Mouse (Mus musculus) stomach, embryonic 15.5 days (tissue): Measurements from ENCODE around the gene Tmem189. TPM values are rescaled to one million over a fixed set of nuclear protein-coding genes. Genes with fewer than 3 reads are reported as not detected.

ENCODE experiments used
- ATAC-seq: fragments of 200-750 bp; cut with Nextera tagmentation; 2 replicates; pipeline ENCODE4 v1.8.0; 2017; ENCODE audit warnings: low read depth, moderate number of reproducible peaks, moderate TSS enrichment; ENCODE audit not compliant: insufficient read depth, low FRiP score
- H3K27ac ChIP-seq: fragments of 300-500 bp; sonication (generic); 2 replicates; pipeline ENCODE4 v1.5.1; 2015; ENCODE audit warnings: mild to moderate bottlenecking, inconsistent platforms
- H3K27me3 ChIP-seq: fragments of 300-500 bp; sonication (generic); replicated peaks from 2 replicates; pipeline ENCODE4 v1.6.1; 2015; ENCODE audit warnings: inconsistent platforms
- H3K36me3 ChIP-seq: fragments of 300-500 bp; sonication (generic); 2 replicates; pipeline ENCODE4 v1.6.1; 2015; ENCODE audit warnings: inconsistent platforms
- H3K4me1 ChIP-seq: fragments of 300-500 bp; sonication (generic); 2 replicates; pipeline ENCODE4 v1.6.1; 2015; ENCODE audit warnings: inconsistent platforms
- H3K4me2 ChIP-seq: fragments of 300-500 bp; sonication (generic); 2 replicates; pipeline ENCODE4 v1.6.1; 2015; ENCODE audit warnings: mild to moderate bottlenecking, inconsistent platforms
- H3K4me3 ChIP-seq: fragments of 300-500 bp; sonication (generic); replicated peaks from 2 replicates; pipeline ENCODE4 v1.5.1; 2015; ENCODE audit warnings: inconsistent platforms
- H3K9ac ChIP-seq: fragments of 300-500 bp; sonication (generic); 2 replicates; pipeline ENCODE4 v1.6.1; 2015; ENCODE audit warnings: inconsistent platforms
- H3K9me3 ChIP-seq: fragments of 300-500 bp; sonication (generic); 2 replicates; pipeline ENCODE4 v1.6.1; 2016; ENCODE audit warnings: inconsistent platforms
- WGBS: fragments of 180-500 bp; shearing (Covaris S2); methylation state at CpG from one replicate; pipeline ENCODE4 v1.1.7; 2015; 5-methylcytosine and 5-hydroxymethylcytosine counted together
- polyA plus RNA-seq: library from polyadenylated mRNA; unstranded; fragments of >200 nt; fragmentation: Nextera tagmentation; extraction: Ambion mirVana; gene quantifications from 2 replicates; pipeline ENCODE4 v1.2.1, GENCODE M21; 2015

Gene Tmem189
- 40.8 and 43.8 TPM in 2 replicates for polyA plus RNA-seq

DNA sequence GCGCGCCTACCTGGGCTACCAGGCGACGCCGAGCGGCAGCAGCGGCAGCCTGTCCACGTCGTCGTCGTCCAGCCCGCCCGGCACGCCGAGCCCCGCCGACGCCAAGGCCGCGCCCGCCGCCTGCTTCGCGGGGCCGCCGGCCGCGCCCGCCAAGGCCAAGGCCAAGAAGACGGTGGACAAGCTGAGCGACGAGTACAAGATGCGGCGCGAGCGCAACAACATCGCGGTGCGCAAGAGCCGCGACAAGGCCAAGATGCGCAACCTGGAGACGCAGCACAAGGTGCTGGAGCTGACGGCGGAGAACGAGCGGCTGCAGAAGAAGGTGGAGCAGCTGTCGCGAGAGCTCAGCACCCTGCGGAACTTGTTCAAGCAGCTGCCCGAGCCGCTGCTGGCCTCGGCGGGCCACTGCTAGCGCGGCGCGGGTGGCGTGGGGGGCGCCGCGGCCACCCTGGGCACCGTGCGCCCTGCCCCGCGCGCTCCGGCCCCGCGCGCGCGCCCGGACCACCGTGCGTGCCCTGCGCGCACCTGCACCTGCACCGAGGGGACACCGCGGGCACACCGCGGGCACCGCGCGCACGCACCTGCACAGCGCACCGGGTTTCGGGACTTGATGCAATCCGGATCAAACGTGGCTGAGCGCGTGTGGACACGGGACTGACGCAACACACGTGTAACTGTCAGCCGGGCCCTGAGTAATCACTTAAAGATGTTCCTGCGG lies at the start of gene Tmem189:
Tmem189 (minus strand) TSS at position 322 of the 718 bp plus-strand sequence.
- no peaks in the 10 kb centered on the region for H3K36me3 ChIP-seq
- H3K27me3 ChIP-seq = 0 out of 2 replicates have a peak, but pooled peaks cover 2% of the 10 kb centered on the region
- H3K9me3 ChIP-seq = no peaks in the 10 kb centered on the region
- peak within 1 kb of the TSS; percentile 50 for H3K9ac ChIP-seq
- H3K27ac ChIP-seq = peak within 1 kb of the TSS; percentile 85
- peaks cover 24% of the 10 kb centered on the region for H3K4me1 ChIP-seq
- peak within 1 kb of the TSS; percentile 89 for H3K4me2 ChIP-seq
- under 1% methylated on average over 92 of the region's 99 CpGs for WGBS
- no peak for ATAC-seq
- H3K4me3 ChIP-seq = peak within 1 kb of the TSS; percentile 68

DNA sequence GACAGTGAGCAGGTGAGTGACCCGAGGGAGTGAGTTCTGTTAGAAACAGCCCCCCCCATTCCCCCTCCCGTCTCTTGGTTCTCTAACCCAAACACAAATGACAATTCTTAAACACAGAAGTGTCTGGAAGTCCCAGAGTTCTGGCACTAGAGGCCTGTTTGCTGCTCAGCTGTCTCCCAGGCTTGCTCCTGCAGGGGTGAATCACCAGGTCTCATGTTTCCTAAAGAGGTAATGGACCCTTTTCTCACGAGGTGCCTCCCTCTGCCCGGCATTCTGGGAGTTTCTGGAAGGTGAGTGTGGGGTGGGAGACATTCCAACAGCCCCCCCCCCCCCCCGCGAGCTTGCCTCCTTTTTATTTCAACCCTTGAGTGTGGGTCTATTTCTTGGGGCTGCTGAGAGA lies 49.4 kb upstream of the Tmem189 start:
- Histone ChIP-seq H3K4me2 (no peak overlapping the region), H3K9me3 (no peaks in the 10 kb centered on the region), H3K36me3 (no peaks in the 10 kb centered on the region), H3K27me3 (no peaks in the 10 kb centered on the region), H3K4me3 (no peak overlapping the region), H3K27ac (no peak overlapping the region), H3K4me1 (peaks cover 10% of the 10 kb centered on the region), H3K9ac (no peak overlapping the region)
- no peak for ATAC-seq
- 27% methylated on average over 6 of the region's 6 CpGs for WGBS

DNA sequence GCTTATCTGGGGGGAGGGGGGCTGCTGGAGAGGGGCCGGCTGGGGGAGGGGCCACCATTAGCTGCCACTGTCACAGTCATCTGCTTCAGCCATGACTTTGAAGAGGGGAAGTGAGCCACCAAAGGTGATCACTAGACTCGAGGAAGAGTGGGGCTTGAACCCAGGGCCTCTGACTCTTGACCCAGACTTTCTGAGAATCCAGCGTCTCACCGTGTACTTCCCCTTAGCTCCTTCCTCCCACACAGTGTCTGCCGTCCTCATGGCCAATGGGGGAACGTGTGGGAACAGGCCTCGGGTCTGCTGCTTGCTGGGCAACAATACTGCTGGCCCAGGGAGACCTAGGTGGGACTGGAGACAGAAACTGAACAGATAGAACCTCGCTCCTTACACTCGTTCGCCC lies 45.2 kb upstream of the Tmem189 start:
- H3K27me3 ChIP-seq = no peaks in the 10 kb centered on the region
- H3K4me1 ChIP-seq = peaks cover 8% of the 10 kb centered on the region; the same call in 1 of the 2 replicates
- no peaks in the 10 kb centered on the region for H3K36me3 ChIP-seq
- H3K4me3 ChIP-seq = no peak overlapping the region
- no peak for ATAC-seq
- no peak overlapping the region for H3K9ac ChIP-seq
- H3K4me2 ChIP-seq = no peak overlapping the region
- 59% methylated on average over 10 of the region's 10 CpGs for WGBS
- no peaks in the 10 kb centered on the region for H3K9me3 ChIP-seq
- H3K27ac ChIP-seq = no peak overlapping the region

DNA sequence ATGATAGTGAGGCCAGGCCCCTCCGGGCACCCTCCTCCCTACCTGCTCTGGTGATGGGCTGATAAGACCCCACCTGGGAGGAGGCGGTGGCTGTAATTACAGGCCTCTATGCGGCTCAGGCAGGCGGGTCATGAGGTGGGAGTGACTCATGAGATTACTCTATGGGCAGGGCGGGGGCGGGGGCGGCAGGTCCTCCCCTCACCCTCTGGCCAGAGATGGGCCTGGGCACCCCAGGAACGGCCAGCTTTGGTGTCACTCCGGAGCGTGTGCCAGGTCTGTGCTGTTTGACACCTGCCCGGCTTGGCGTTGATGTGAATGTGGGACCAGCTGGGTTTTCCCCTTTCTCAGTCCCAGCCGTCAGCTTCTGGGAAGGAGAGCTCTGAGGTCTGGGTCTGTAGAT lies 41.5 kb upstream of the Tmem189 start:
- no peaks in the 10 kb centered on the region for H3K27me3 ChIP-seq
- no peaks in the 10 kb centered on the region for H3K36me3 ChIP-seq
- no peak overlapping the region for H3K4me2 ChIP-seq
- no peak overlapping the region for H3K4me3 ChIP-seq
- H3K4me1 ChIP-seq = 0 out of 2 replicates have a peak, but pooled peaks cover 3% of the 10 kb centered on the region
- no peak overlapping the region for H3K27ac ChIP-seq
- peak; percentile 33; the same call in 1 of the 2 replicates for ATAC-seq
- no peak overlapping the region for H3K9ac ChIP-seq
- 44% methylated on average over 12 of the region's 13 CpGs for WGBS
- no peaks in the 10 kb centered on the region for H3K9me3 ChIP-seq

DNA sequence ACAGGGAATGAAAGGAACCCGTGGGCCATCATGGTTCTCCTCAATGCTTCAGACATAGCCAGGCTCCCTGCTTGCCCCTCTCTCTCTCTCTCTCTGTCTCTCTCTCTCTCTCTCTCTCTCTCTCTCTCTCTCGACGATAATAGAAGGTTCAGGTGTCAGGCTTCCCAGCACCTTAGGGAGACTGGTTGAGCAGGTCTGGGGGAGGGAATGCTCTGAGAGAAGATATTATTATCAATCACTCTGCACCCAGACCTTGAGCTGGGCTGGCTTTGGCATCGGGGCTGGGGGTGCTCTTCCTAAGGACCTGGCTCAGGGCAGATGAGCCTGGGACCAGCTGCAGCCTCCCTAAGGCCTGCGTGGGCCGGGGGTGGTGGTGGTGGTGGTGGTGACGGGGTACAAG lies 40.4 kb upstream of the Tmem189 start:
- no peak for ATAC-seq
- Histone ChIP-seq H3K4me3 (no peak overlapping the region), H3K4me2 (no peak overlapping the region), H3K36me3 (no peaks in the 10 kb centered on the region), H3K4me1 (0 out of 2 replicates have a peak, but pooled peaks cover 3% of the 10 kb centered on the region), H3K9me3 (no peaks in the 10 kb centered on the region), H3K27ac (no peak overlapping the region), H3K9ac (no peak overlapping the region), H3K27me3 (no peaks in the 10 kb centered on the region)
- 57% methylated on average over 7 of the region's 7 CpGs for WGBS

DNA sequence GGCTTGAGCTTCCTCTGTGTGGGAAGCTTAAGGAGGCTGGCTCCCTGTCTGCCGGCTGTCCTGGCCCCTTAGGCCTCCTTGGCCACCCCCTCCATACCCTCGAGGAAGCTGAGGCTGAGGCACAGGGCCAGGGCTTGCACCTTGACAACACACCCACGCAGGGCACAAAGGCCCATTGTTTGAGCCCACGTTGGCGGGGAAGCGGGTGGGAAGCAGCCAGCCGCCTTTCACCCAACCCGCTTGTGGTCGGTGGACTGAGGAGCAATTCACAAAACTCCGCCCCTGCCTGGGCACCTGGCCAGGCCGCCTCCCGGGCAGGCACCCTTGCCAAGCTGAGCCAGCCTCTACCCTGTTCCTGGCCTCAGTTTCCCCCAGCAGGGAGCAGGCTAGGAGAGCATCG lies 37.5 kb upstream of the Tmem189 start:
- Histone ChIP-seq H3K9me3 (no peaks in the 10 kb centered on the region), H3K4me1 (0 out of 2 replicates have a peak, but pooled peaks cover 3% of the 10 kb centered on the region), H3K36me3 (no peaks in the 10 kb centered on the region), H3K4me3 (no peak overlapping the region), H3K9ac (no peak overlapping the region), H3K4me2 (no peak overlapping the region), H3K27me3 (no peaks in the 10 kb centered on the region), H3K27ac (no peak overlapping the region)
- WGBS = 45% methylated on average over 13 of the region's 13 CpGs
- ATAC-seq = peak; percentile 51; the same call in 1 of the 2 replicates

DNA sequence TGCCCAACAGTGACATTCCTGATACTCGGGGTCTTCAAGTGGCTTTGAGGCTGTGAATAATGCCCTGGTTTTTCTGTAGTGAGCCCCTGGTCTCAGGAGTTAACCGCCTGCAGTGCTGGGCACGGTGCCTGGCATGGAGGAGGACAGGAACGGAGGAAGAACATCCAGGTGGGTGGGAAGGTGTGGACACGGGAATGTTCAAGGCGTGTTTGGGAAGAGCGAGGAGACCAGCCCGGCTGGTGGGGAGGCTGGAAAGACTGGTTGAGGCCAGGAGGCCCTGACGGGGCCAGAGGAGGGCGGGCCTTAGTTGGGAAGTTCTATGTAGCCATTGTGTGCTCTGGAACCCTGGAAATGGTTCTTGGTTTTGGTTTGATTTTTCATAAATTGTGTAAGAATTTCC lies 36.3 kb upstream of the Tmem189 start:
- Histone ChIP-seq H3K27ac (no peak overlapping the region), H3K36me3 (no peaks in the 10 kb centered on the region), H3K4me2 (no peak overlapping the region), H3K9me3 (no peaks in the 10 kb centered on the region), H3K4me3 (no peak overlapping the region), H3K27me3 (no peaks in the 10 kb centered on the region), H3K9ac (no peak overlapping the region), H3K4me1 (peaks cover 9% of the 10 kb centered on the region; the same call in 1 of the 2 replicates)
- WGBS = 82% methylated on average over 10 of the region's 10 CpGs
- no peak for ATAC-seq

DNA sequence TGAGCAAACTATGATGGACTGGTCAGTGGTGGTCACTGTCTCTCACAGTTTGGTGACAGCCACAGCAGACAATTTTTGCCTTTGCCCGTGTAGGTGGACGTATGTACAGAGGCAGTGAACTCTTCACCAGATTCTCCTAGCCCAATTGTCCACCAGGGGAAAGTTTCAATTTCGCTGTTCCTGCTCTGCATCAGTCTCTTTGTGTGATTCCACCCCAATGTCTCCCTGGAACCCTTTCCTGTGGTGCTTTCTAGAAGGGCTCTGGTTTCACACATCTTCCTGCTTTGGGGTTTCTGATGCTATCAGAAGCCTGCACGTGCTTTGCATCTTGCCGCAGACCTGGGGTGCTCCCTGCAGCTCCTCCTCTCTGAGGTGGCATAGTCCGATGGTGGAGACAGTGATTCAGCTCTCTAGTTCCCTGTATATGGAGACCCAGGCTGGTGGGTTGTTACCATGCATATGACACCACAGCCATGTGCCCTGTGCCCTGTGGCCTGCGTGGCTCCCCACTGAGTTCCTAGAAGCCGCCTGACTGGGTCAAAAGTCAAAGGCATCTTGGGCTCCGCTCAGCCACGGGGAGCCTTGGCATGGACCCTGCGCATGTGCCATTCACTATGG lies 34.1 kb upstream of the Tmem189 start:
- WGBS = 75% methylated on average over 11 of the region's 11 CpGs
- Histone ChIP-seq H3K4me3 (no peak overlapping the region), H3K27ac (no peak overlapping the region), H3K4me2 (no peak overlapping the region), H3K9ac (no peak overlapping the region), H3K9me3 (no peaks in the 10 kb centered on the region), H3K36me3 (no peaks in the 10 kb centered on the region), H3K4me1 (peaks cover 6% of the 10 kb centered on the region; the same call in 1 of the 2 replicates), H3K27me3 (no peaks in the 10 kb centered on the region)
- ATAC-seq = no peak

DNA sequence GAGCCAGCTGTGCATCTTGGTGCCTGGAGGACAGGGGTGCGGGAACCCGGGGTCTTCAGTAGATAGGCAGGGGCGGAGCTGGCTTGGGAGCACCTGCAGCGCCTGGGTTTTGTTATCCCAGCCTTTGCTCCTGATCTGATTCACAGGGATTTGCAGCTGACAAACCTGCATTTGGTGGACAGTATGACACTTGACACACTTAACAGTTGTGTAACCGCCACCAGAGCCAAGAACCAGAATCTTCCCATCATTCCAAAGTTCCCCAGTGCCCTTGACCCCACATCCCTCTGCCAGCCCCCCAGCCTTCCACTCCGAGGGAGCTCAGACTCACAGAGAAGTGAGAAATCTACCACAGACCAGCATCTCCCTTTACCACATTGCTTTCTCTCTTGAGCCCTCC lies 32.9 kb upstream of the Tmem189 start:
- no peaks in the 10 kb centered on the region for H3K27me3 ChIP-seq
- no peaks in the 10 kb centered on the region for H3K9me3 ChIP-seq
- H3K4me2 ChIP-seq = no peak overlapping the region
- no peak overlapping the region for H3K4me3 ChIP-seq
- H3K27ac ChIP-seq = no peak overlapping the region
- WGBS = 63% methylated on average over 6 of the region's 6 CpGs
- H3K36me3 ChIP-seq = no peaks in the 10 kb centered on the region
- peaks cover 6% of the 10 kb centered on the region; the same call in 1 of the 2 replicates for H3K4me1 ChIP-seq
- H3K9ac ChIP-seq = no peak overlapping the region
- ATAC-seq = no peak

DNA sequence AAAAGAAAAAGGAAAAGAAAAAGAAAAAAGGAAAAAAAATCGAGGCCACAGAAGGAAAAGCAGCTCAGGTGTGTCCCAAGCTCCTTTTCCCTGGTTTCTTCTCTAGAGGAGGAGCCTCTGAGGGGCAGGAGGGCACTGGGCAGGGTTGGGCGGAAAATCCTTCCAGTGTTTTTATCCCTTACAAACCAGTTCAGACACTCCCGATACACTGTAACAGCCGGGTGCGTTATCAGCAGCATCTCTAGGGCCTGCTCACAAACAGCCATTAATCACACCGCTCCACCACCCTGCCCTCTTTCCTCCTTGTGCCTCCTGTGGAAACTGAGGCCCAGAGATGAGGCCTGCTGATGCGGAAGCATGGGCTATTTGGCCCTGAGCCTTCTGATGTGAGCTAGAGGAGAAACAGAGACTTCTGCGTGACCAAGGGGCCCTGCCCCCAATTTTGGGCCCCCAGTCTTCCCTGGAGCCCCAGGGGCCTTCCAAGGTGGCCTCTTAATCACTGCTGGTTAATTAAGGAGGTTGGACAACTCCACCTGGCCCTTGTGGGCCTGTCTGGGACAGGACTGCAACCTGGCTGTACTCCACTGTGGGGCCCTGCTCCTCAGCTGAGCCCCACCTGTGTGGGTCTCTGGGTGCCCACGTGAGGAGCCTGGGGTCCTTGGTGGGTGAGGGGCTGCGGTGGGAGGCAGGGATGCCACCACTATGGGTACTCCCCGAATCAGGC lies 31.7 kb upstream of the Tmem189 start:
- no peaks in the 10 kb centered on the region for H3K36me3 ChIP-seq
- H3K4me3 ChIP-seq = no peak overlapping the region
- peak; percentile 11; the same call in 1 of the 2 replicates for ATAC-seq
- H3K4me1 ChIP-seq = peaks cover 6% of the 10 kb centered on the region; the same call in 1 of the 2 replicates
- H3K4me2 ChIP-seq = no peak overlapping the region
- no peaks in the 10 kb centered on the region for H3K27me3 ChIP-seq
- no peak overlapping the region for H3K9ac ChIP-seq
- no peak overlapping the region; the same call in 1 of the 2 replicates for H3K27ac ChIP-seq
- 64% methylated on average over 11 of the region's 11 CpGs for WGBS
- no peaks in the 10 kb centered on the region for H3K9me3 ChIP-seq

DNA sequence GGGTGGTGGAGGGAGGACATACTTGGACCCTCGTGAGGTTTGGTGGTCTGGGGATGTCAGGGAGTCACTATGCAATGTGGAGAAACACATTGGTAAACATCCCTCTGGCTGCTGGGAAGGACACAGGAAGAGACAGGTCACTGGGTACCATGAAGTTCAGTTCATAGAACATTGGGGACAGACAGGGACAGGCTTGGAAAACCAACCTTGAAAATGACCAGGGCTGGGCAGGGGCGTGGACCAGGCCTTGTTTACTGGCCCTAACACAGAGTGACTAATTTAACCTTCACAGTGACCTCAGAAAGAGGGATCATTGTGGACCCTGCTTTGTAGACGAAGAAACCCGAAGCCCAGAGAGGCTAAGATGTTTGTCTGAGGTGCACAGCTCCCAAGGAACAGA lies 29.9 kb upstream of the Tmem189 start:
- no peak overlapping the region for H3K9ac ChIP-seq
- H3K27me3 ChIP-seq = no peaks in the 10 kb centered on the region
- no peak for ATAC-seq
- H3K4me3 ChIP-seq = no peak overlapping the region
- H3K4me2 ChIP-seq = no peak overlapping the region
- no peaks in the 10 kb centered on the region for H3K9me3 ChIP-seq
- 81% methylated on average over 4 of the region's 4 CpGs for WGBS
- peaks cover 6% of the 10 kb centered on the region; the same call in 1 of the 2 replicates for H3K4me1 ChIP-seq
- no peak overlapping the region for H3K27ac ChIP-seq
- H3K36me3 ChIP-seq = no peaks in the 10 kb centered on the region

DNA sequence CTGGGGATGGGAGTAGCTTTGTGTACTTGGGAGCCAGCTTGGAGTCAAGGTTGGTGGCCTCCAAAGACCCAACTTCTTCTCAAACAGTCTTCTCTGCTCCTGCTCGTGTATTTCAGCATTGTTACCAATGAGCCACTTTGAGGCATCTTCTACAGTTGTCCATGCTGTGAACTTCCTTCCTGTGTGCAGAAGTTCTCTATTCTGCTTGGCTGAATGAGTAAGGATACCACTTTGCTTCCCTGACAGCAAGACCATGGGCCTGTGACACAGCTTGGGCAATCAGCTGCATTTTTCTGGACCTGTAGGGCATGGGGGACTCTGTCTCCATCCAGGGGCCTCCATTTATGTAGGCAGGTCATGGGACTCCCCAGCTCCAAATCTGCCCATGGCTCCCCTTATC lies 27.6 kb upstream of the Tmem189 start:
- H3K4me1 ChIP-seq = peaks cover 6% of the 10 kb centered on the region; the same call in 1 of the 2 replicates
- H3K9me3 ChIP-seq = no peaks in the 10 kb centered on the region
- H3K9ac ChIP-seq = no peak overlapping the region
- 52% methylated on average over 1 of the region's 1 CpGs for WGBS
- H3K27ac ChIP-seq = no peak overlapping the region
- H3K4me3 ChIP-seq = no peak overlapping the region
- H3K36me3 ChIP-seq = no peaks in the 10 kb centered on the region
- H3K4me2 ChIP-seq = no peak overlapping the region
- no peaks in the 10 kb centered on the region for H3K27me3 ChIP-seq
- ATAC-seq = no peak
